Mouse (Mus musculus) liver, embryonic 12.5 days (tissue): ENCODE measurements around the gene Skida1. TPM values are rescaled to one million over a fixed set of nuclear protein-coding genes. Genes with fewer than 3 reads are reported as not detected.
A peak's percentile ranks its signal among the peaks of the same experiment; 100 is the strongest.

ENCODE experiments used
- microRNA-seq: library from miRNA; unstranded; fragments of <30 nt; microRNA quantifications from one replicate; pipeline ENCODE4, GENCODE M21; 2017
- polyA plus RNA-seq: library from polyadenylated mRNA; unstranded; fragments of >200 nt; fragmentation: Nextera tagmentation; extraction: Ambion mirVana; gene quantifications from 2 replicates; pipeline ENCODE4 v1.2.1, GENCODE M21; 2016

Gene Skida1
- polyA plus RNA-seq, 1 experiment from 2014 or later: 1.2 TPM

Small RNAs within 50 kb of the gene (microRNA-seq; reads per million reads assigned to microRNA genes)
- 9.8 reads per million, percentile 22 among the genes with 10 or more reads in this experiment for gene Mir7655

Other genes with a start within 250 kb of the Skida1 start
- gene H2al2a, start 52.1 kb downstream of the Skida1 start, polyA plus RNA-seq: not detected in 2 replicates
- gene A930004D18Rik, start 11.3 kb downstream of the Skida1 start, polyA plus RNA-seq: 2.7 and 2.8 TPM in 2 replicates
- gene Mllt10, start 6.2 kb upstream of the Skida1 start, polyA plus RNA-seq: 39.2 and 40.1 TPM in 2 replicates